Mouse (Mus musculus) lung, embryonic 16.5 days (tissue): Measurements from ENCODE around the gene Zfp281. TPM values are rescaled to one million over a fixed set of nuclear protein-coding genes. Genes with fewer than 3 reads are reported as not detected.

Experiments used
- ATAC-seq: fragments of 200-750 bp; cut with Nextera tagmentation; 2 replicates; pipeline ENCODE4 v1.8.0; 2017; ENCODE audit warnings: low read depth, mild to moderate bottlenecking, moderate library complexity
- H3K27ac ChIP-seq: fragments of 300-500 bp; sonication (generic); 2 replicates; pipeline ENCODE4 v1.5.1; 2014; ENCODE audit warnings: mild to moderate bottlenecking, control low read depth, low read length
- H3K27me3 ChIP-seq: fragments of 300-500 bp; sonication (generic); 2 replicates; pipeline ENCODE4 v1.6.1; 2014; ENCODE audit warnings: low read depth, low read length, mixed read lengths; ENCODE audit not compliant: control insufficient read depth, insufficient read depth
- H3K36me3 ChIP-seq: fragments of 300-500 bp; sonication (generic); 2 replicates; pipeline ENCODE4 v1.6.1; 2014; ENCODE audit warnings: low read length; ENCODE audit not compliant: control insufficient read depth, insufficient read depth
- H3K4me1 ChIP-seq: fragments of 300-500 bp; sonication (generic); replicated peaks from 2 replicates; pipeline ENCODE4 v1.6.1; 2014; ENCODE audit warnings: low read length, mixed read lengths; ENCODE audit not compliant: control insufficient read depth, insufficient read depth
- H3K4me2 ChIP-seq: fragments of 300-500 bp; sonication (generic); 2 replicates; pipeline ENCODE4 v1.6.1; 2014; ENCODE audit warnings: low read depth, low read length, control low read depth
- H3K4me3 ChIP-seq: fragments of 300-500 bp; sonication (generic); 2 replicates; pipeline ENCODE4 v1.5.1; 2014; ENCODE audit warnings: mild to moderate bottlenecking, low read length, control low read depth
- H3K9ac ChIP-seq: fragments of 300-500 bp; sonication (generic); 2 replicates; pipeline ENCODE4 v1.6.1; 2014; ENCODE audit warnings: low read length, control low read depth
- H3K9me3 ChIP-seq: fragments of 300-500 bp; sonication (generic); 2 replicates; pipeline ENCODE4 v1.6.1; 2016; ENCODE audit warnings: low read length; ENCODE audit not compliant: control insufficient read depth
- WGBS: fragments of 180-500 bp; shearing (Covaris S2); extraction: QIAGEN DNeasy Blood & Tissue Kit; methylation state at CpG from one replicate; pipeline ENCODE4 v1.1.7; 2014; 5-methylcytosine and 5-hydroxymethylcytosine counted together
- polyA plus RNA-seq: library from polyadenylated mRNA; unstranded; fragments of >200 nt; fragmentation: Nextera tagmentation; extraction: Ambion mirVana; gene quantifications from 2 replicates; pipeline ENCODE4 v1.2.1, GENCODE M21; 2015

Zfp281 gene
- polyA plus RNA-seq: 19.1 and 22.1 TPM in 2 replicates

GRCm38 (mm10) chr1:136624146-136625018 is at the start of gene Zfp281:
TSS of gene Zfp281 (plus strand) at chr1:136624901.
- H3K36me3 ChIP-seq: peaks cover 21% of the 10 kb centered on the region
- no peaks in the 10 kb centered on the region for H3K27me3 ChIP-seq
- peak within 1 kb of the TSS; percentile 88 for H3K27ac ChIP-seq
- WGBS: under 1% methylated on average over 44 of the region's 45 CpGs
- ATAC-seq: peak; percentile 98
- peak within 1 kb of the TSS; percentile 91 for H3K4me2 ChIP-seq
- H3K4me3 ChIP-seq: peak within 1 kb of the TSS; percentile 94
- H3K4me1 ChIP-seq: peaks cover 30% of the 10 kb centered on the region
- H3K9me3 ChIP-seq: no peaks in the 10 kb centered on the region
- peak within 1 kb of the TSS; percentile 97 for H3K9ac ChIP-seq

- ATAC-seq: no peak
- Histone ChIP-seq H3K4me3 (no peak overlapping the region), H3K4me1 (no peaks in the 10 kb centered on the region), H3K27me3 (no peaks in the 10 kb centered on the region), H3K27ac (no peak overlapping the region), H3K9ac (no peak overlapping the region), H3K9me3 (no peaks in the 10 kb centered on the region), H3K4me2 (no peak overlapping the region), H3K36me3 (no peaks in the 10 kb centered on the region)
- whole genome bisulfite sequencing: 37% methylated on average over 16 of the region's 16 CpGs
Observed at GRCm38 (mm10) chr1:136577890-136578663, 46.6 kb upstream of the Zfp281 start.

GRCm38 (mm10) chr1:136579360-136579759 is 45.3 kb upstream of the Zfp281 start:
- H3K9me3 ChIP-seq: no peaks in the 10 kb centered on the region
- no peaks in the 10 kb centered on the region for H3K36me3 ChIP-seq
- H3K27me3 ChIP-seq: no peaks in the 10 kb centered on the region
- H3K4me1 ChIP-seq: no peaks in the 10 kb centered on the region
- ATAC-seq: no peak
- no peak overlapping the region for H3K4me2 ChIP-seq
- H3K27ac ChIP-seq: no peak overlapping the region
- H3K4me3 ChIP-seq: no peak overlapping the region
- H3K9ac ChIP-seq: no peak overlapping the region
- WGBS: 85% methylated on average over 14 of the region's 14 CpGs

- no peaks in the 10 kb centered on the region for H3K36me3 ChIP-seq
- no peaks in the 10 kb centered on the region for H3K9me3 ChIP-seq
- no peak overlapping the region for H3K27ac ChIP-seq
- H3K9ac ChIP-seq: no peak overlapping the region
- 54% methylated on average over 8 of the region's 8 CpGs for whole genome bisulfite sequencing
- H3K27me3 ChIP-seq: no peaks in the 10 kb centered on the region
- no peaks in the 10 kb centered on the region for H3K4me1 ChIP-seq
- ATAC-seq: no peak
- no peak overlapping the region for H3K4me2 ChIP-seq
- H3K4me3 ChIP-seq: no peak overlapping the region
Observed at GRCm38 (mm10) chr1:136580266-136580665, 44.4 kb upstream of the Zfp281 start.

- no peaks in the 10 kb centered on the region for H3K36me3 ChIP-seq
- H3K4me2 ChIP-seq: no peak overlapping the region
- no peak overlapping the region for H3K9ac ChIP-seq
- H3K4me1 ChIP-seq: no peaks in the 10 kb centered on the region
- H3K4me3 ChIP-seq: no peak overlapping the region
- no peaks in the 10 kb centered on the region for H3K9me3 ChIP-seq
- 76% methylated on average over 8 of the region's 8 CpGs for WGBS
- H3K27me3 ChIP-seq: no peaks in the 10 kb centered on the region
- ATAC-seq: no peak
- no peak overlapping the region for H3K27ac ChIP-seq
Observed at GRCm38 (mm10) chr1:136581841-136582240, 42.9 kb upstream of the Zfp281 start.

- ATAC-seq: no peak
- no peak overlapping the region for H3K9ac ChIP-seq
- no peaks in the 10 kb centered on the region; the same call in 1 of the 2 replicates for H3K4me1 ChIP-seq
- H3K36me3 ChIP-seq: no peaks in the 10 kb centered on the region
- H3K4me2 ChIP-seq: no peak overlapping the region
- no peaks in the 10 kb centered on the region for H3K27me3 ChIP-seq
- H3K9me3 ChIP-seq: no peaks in the 10 kb centered on the region
- WGBS: 62% methylated on average over 13 of the region's 13 CpGs
- no peak overlapping the region for H3K27ac ChIP-seq
- no peak overlapping the region for H3K4me3 ChIP-seq
Observed at GRCm38 (mm10) chr1:136587761-136588405, 36.8 kb upstream of the Zfp281 start.

- H3K4me1 ChIP-seq: no peaks in the 10 kb centered on the region; the same call in 1 of the 2 replicates
- H3K4me2 ChIP-seq: peak overlapping the region; percentile 53
- H3K27me3 ChIP-seq: no peaks in the 10 kb centered on the region
- H3K9me3 ChIP-seq: no peaks in the 10 kb centered on the region
- ATAC-seq: 0 out of 2 replicates have a peak, but pooled peaks have one; percentile 26
- H3K36me3 ChIP-seq: no peaks in the 10 kb centered on the region
- 16% methylated on average over 9 of the region's 9 CpGs for WGBS
- peak overlapping the region; percentile 24 for H3K4me3 ChIP-seq
- H3K9ac ChIP-seq: peak overlapping the region; percentile 31; the same call in 1 of the 2 replicates
- no peak overlapping the region for H3K27ac ChIP-seq
Observed at GRCm38 (mm10) chr1:136588908-136589307, 35.8 kb upstream of the Zfp281 start.

GRCm38 (mm10) chr1:136592741-136593140 is 32.0 kb upstream of the Zfp281 start:
- WGBS: 96% methylated on average over 2 of the region's 2 CpGs
- Histone ChIP-seq H3K4me1 (no peaks in the 10 kb centered on the region; the same call in 1 of the 2 replicates), H3K27ac (no peak overlapping the region), H3K36me3 (no peaks in the 10 kb centered on the region), H3K4me2 (no peak overlapping the region), H3K4me3 (no peak overlapping the region), H3K27me3 (no peaks in the 10 kb centered on the region), H3K9me3 (no peaks in the 10 kb centered on the region), H3K9ac (no peak overlapping the region)
- ATAC-seq: no peak
